7 mouse cellular contexts compared by ENCODE assay signal in genomic region chr7:6776314-6777059, GRCm38 (mm10). TPM values are rescaled to one million over a fixed set of nuclear protein-coding genes. Genes with fewer than 3 reads are reported as not detected.
DNase-seq lines count a peak whose midpoint lies in the region; ATAC-seq and TF ChIP-seq lines count a peak whose summit lies in the region.

No protein-coding gene starts in this region.

- peak overlapping the region; percentile 83 for H3K27ac ChIP-seq in lung, embryonic 16.5 days (ENCODE audit: low read length)
- H3K27ac ChIP-seq in forebrain, embryonic 16.5 days (ENCODE audit: low read length), result 0 out of 2 replicates have a peak overlapping the region, but pooled peaks have one; percentile 39
- H3K27ac ChIP-seq in stomach, embryonic 16.5 days (ENCODE audit: low read length), result peak overlapping the region; percentile 83

- DNase-seq in lung, adult 2 months, result no peak
- DNase-seq in left cerebral cortex, adult 18-20 months (ENCODE audit: low spot score in 2 of 2), result peak; percentile 55 to 75
- DNase-seq in adrenal gland, adult 2 months, result no peak
- DNase-seq in T-cell, adult 2 months (ENCODE audit: low spot score), result no peak

- no peak for TF ChIP-seq POLR2A in lung, adult 2 months (IDR thresholded peaks at IDR 0.05; ENCODE audit: borderline replicate concordance, extremely low read depth, low read depth, low read length)

- H3K4me1 ChIP-seq in lung, embryonic 16.5 days (replicated peaks; ENCODE audit: control insufficient read depth, insufficient read depth, low read length), result peaks cover 30% of the 10 kb centered on the region
- H3K4me1 ChIP-seq in lung, adult 2 months (ENCODE audit: control insufficient read depth, insufficient read depth, low read length), result no peaks in the 10 kb centered on the region; the same call in 1 of the 2 replicates
- peaks cover 12% of the 10 kb centered on the region for H3K4me1 ChIP-seq in forebrain, embryonic 16.5 days (replicated peaks; ENCODE audit: control insufficient read depth, insufficient read depth, low read length)
- peaks cover 33% of the 10 kb centered on the region for H3K4me1 ChIP-seq in stomach, embryonic 16.5 days (ENCODE audit: control insufficient read depth, insufficient read depth, low read length)

- no peak overlapping the region for H3K4me2 ChIP-seq in lung, embryonic 16.5 days (ENCODE audit: low read depth, low read length)
- no peak overlapping the region for H3K4me2 ChIP-seq in forebrain, embryonic 16.5 days (ENCODE audit: low read length)
- H3K4me2 ChIP-seq in stomach, embryonic 16.5 days (ENCODE audit: low read depth, low read length), result no peak overlapping the region

- ATAC-seq in lung, embryonic 16.5 days (ENCODE audit: low read depth), result no peak
- ATAC-seq in forebrain, embryonic 16.5 days, result peak; percentile 76
- no peak for ATAC-seq in stomach, embryonic 16.5 days (ENCODE audit: insufficient read depth, low FRiP score)

- H3K27me3 ChIP-seq in lung, embryonic 16.5 days (ENCODE audit: control insufficient read depth, insufficient read depth, low read depth, low read length), result no peaks in the 10 kb centered on the region
- no peaks in the 10 kb centered on the region for H3K27me3 ChIP-seq in forebrain, embryonic 16.5 days (replicated peaks; ENCODE audit: control insufficient read depth, insufficient read depth, low read length)
- no peaks in the 10 kb centered on the region for H3K27me3 ChIP-seq in stomach, embryonic 16.5 days (ENCODE audit: control insufficient read depth, insufficient read depth, low read length)

- 73% methylated on average over 10 of the region's 10 CpGs for WGBS in lung, embryonic 16.5 days
- WGBS in lung, adult 2 months, result 73% methylated on average over 10 of the region's 10 CpGs
- 76% methylated on average over 10 of the region's 10 CpGs for WGBS in forebrain, embryonic 16.5 days
- WGBS in stomach, embryonic 16.5 days, result 74% methylated on average over 10 of the region's 10 CpGs

- no peaks in the 10 kb centered on the region for H3K9me3 ChIP-seq in lung, embryonic 16.5 days (ENCODE audit: control insufficient read depth, low read length)
- no peaks in the 10 kb centered on the region for H3K9me3 ChIP-seq in forebrain, embryonic 16.5 days (ENCODE audit: control insufficient read depth, low read length)
- H3K9me3 ChIP-seq in stomach, embryonic 16.5 days (replicated peaks; ENCODE audit: control insufficient read depth, low read length), result no peaks in the 10 kb centered on the region

- TF ChIP-seq CTCF in lung, adult 2 months (IDR thresholded peaks at IDR 0.05; ENCODE audit: insufficient read depth, low read length), result no peak

- no peaks in the 10 kb centered on the region for H3K36me3 ChIP-seq in lung, embryonic 16.5 days (ENCODE audit: control insufficient read depth, insufficient read depth, low read length)
- H3K36me3 ChIP-seq in forebrain, embryonic 16.5 days (ENCODE audit: control insufficient read depth, insufficient read depth), result no peaks in the 10 kb centered on the region
- no peaks in the 10 kb centered on the region for H3K36me3 ChIP-seq in stomach, embryonic 16.5 days (ENCODE audit: control insufficient read depth, insufficient read depth, low read length)

- H3K9ac ChIP-seq in lung, embryonic 16.5 days (ENCODE audit: low read length), result no peak overlapping the region
- no peak overlapping the region for H3K9ac ChIP-seq in forebrain, embryonic 16.5 days (replicated peaks; ENCODE audit: low read depth, low read length)
- H3K9ac ChIP-seq in stomach, embryonic 16.5 days (ENCODE audit: low read length), result no peak overlapping the region

- no peak overlapping the region for H3K4me3 ChIP-seq in lung, embryonic 16.5 days (ENCODE audit: low read length)
- H3K4me3 ChIP-seq in lung, adult 2 months (replicated peaks; ENCODE audit: extremely low read depth, low read depth, low read length), result no peak overlapping the region
- H3K4me3 ChIP-seq in forebrain, embryonic 16.5 days (replicated peaks; ENCODE audit: low read length), result no peak overlapping the region
- no peak overlapping the region for H3K4me3 ChIP-seq in stomach, embryonic 16.5 days (replicated peaks; ENCODE audit: low read length)

RNA-seq across cellular contexts. Expression of gene Usp29, which starts 46.1 kb away (rescaled TPM):
- 3.5 and 5.1 TPM in 2 replicates for polyA plus RNA-seq in lung, embryonic 16.5 days (2015; fragmentation: Nextera tagmentation; extraction: Ambion mirVana)
- polyA plus RNA-seq in lung, adult 2 months (2012; rRNA removed), result 0.04 TPM in 1 of 2 replicates, not detected in the other
- 19.0 and 32.0 TPM in 2 replicates for polyA plus RNA-seq in forebrain, embryonic 16.5 days (2015; fragmentation: Nextera tagmentation; extraction: Ambion mirVana)
- total RNA-seq in left cerebral cortex, adult 18-20 months (2021), result 10 to 100 TPM; 42.2 to 44.7 TPM
- 4.9 and 5.6 TPM in 2 replicates for polyA plus RNA-seq in stomach, embryonic 16.5 days (2015; fragmentation: Nextera tagmentation; extraction: Ambion mirVana)
- 1 to 10 TPM; 1.2 to 1.4 TPM for total RNA-seq in adrenal gland, adult 2 months (2021)
- polyA plus RNA-seq in adrenal gland, adult 2 months (2012; rRNA removed), result 0.08 and 0.31 TPM in 2 replicates

RNA-seq across cellular contexts. Expression of gene Peg3, which starts 46.3 kb away (rescaled TPM):
- polyA plus RNA-seq in lung, embryonic 16.5 days (2015; fragmentation: Nextera tagmentation; extraction: Ambion mirVana), result 102 and 119 TPM in 2 replicates
- polyA plus RNA-seq in lung, adult 2 months (2012; rRNA removed), result 3.1 and 5.4 TPM in 2 replicates
- polyA plus RNA-seq in forebrain, embryonic 16.5 days (2015; fragmentation: Nextera tagmentation; extraction: Ambion mirVana), result 56.9 and 66.5 TPM in 2 replicates
- 100 to 1,000 TPM; 217 to 231 TPM for total RNA-seq in left cerebral cortex, adult 18-20 months (2021)
- polyA plus RNA-seq in stomach, embryonic 16.5 days (2015; fragmentation: Nextera tagmentation; extraction: Ambion mirVana), result 148 and 157 TPM in 2 replicates
- total RNA-seq in adrenal gland, adult 2 months (2021), result 10 to 100 TPM; 41.3 to 41.5 TPM
- polyA plus RNA-seq in adrenal gland, adult 2 months (2012; rRNA removed), result 2.7 and 3.0 TPM in 2 replicates

Comparison
In these comparisons a context has a peak if more than half of its experiments do, and no peak if none do; other contexts are left out.
1. DNase-seq: peak in left cerebral cortex, adult 18-20 months (2 of 2); none in lung, adult 2 months (single experiment), adrenal gland, adult 2 months (single experiment) and T-cell, adult 2 months (single experiment).
2. Peak in every context shown above with its lines, with median percentiles within 50 percentile points of each other: H3K27ac ChIP-seq.